Mouse (Mus musculus): ENCODE data around the gene Mpdu1.

Mpdu1 gene

DNA sequence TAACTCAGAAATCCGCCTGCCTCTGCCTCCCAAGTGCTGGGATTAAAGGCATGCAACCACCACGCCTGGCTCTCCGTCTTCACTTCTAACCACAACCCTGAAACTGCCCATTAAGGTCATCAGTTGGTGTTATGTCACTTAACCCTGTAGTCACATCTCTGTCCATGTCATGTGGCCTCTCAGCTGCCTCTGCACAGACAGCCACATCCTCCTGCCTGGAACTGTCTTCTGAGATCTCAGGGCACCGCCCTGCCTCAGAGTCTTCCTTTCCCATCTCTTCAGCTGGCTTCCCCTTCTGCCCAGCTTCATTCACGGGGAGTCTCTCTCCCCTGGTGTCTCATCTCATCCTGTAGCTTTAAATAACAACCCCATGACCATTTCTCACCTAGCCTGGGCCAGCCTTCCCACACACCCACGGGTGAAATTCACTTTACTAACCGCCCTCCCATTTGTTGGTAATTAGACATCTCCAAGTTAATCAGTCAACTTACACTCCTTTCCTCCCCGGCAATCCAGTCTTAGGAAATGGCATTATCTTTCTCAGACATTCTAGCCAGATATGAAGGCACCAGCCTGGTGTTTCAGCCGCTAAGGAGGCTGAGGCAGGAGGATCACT lies 29.9 kb upstream of the Mpdu1 start:
- in situ Hi-C loops (cut with MboI, MseI), result no loop called here

- in situ Hi-C loops (cut with MboI, MseI), result loop anchor here (5.0 kb wide), 1 partner anchor 32 kb away; no protein-coding TSS in a partner anchor
Measured at GRCm38 (mm10) chr11:69689891-69690290, 27.4 kb upstream of the Mpdu1 start.

- in situ Hi-C loops (cut with MboI, MseI), result loop anchor here (5.0 kb wide), 1 partner anchor 35 kb away; no protein-coding TSS in a partner anchor
Measured at GRCm38 (mm10) chr11:69687061-69687460, 24.6 kb upstream of the Mpdu1 start.

- in situ Hi-C loops (cut with MboI, MseI), result loop anchor here (5.0 kb wide), 1 partner anchor 36 kb away; no protein-coding TSS in a partner anchor
Measured at GRCm38 (mm10) chr11:69686377-69686776, 23.9 kb upstream of the Mpdu1 start.

- in situ Hi-C loops (cut with MboI, MseI), result loop anchor here (5.0 kb wide), 1 partner anchor 37 kb away; no protein-coding TSS in a partner anchor
Measured at GRCm38 (mm10) chr11:69685526-69686148, 23.2 kb upstream of the Mpdu1 start, which contains the start of gene Tnfsf13. TSS of gene Tnfsf13 (minus strand) at chr11:69685784.

GRCm38 (mm10) chr11:69684936-69685335 lies 22.5 kb upstream of the Mpdu1 start:
- in situ Hi-C loops (cut with MboI, MseI), result loop anchor here (5.0 kb wide), 1 partner anchor 37 kb away; no protein-coding TSS in a partner anchor

- in situ Hi-C loops (cut with MboI, MseI), result no loop called here
Measured at GRCm38 (mm10) chr11:69684128-69684745, 21.8 kb upstream of the Mpdu1 start.

DNA sequence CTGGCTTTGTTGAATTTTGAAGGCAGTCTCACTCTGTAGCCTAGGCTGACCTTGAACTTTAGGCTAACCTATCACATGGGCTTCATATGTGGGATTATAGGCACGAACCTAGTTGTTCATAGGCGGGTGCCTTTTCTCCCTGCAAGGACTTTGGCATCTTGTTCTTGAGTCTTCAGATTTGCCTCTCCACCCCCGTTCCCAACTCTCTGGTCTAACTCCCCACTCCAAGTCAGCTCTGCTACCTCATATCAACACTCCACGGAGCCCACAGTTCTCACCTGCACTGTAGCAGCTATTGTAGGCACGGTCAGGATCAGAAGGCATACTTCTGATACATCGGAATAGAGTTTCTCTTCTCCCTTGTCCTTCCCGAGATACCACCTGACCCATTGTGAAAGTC lies 21.1 kb upstream of the Mpdu1 start:
- in situ Hi-C loops (cut with MboI, MseI), result no loop called here

- in situ Hi-C loops (cut with MboI, MseI), result no loop called here
Measured at GRCm38 (mm10) chr11:69682840-69683533, 20.5 kb upstream of the Mpdu1 start.

DNA sequence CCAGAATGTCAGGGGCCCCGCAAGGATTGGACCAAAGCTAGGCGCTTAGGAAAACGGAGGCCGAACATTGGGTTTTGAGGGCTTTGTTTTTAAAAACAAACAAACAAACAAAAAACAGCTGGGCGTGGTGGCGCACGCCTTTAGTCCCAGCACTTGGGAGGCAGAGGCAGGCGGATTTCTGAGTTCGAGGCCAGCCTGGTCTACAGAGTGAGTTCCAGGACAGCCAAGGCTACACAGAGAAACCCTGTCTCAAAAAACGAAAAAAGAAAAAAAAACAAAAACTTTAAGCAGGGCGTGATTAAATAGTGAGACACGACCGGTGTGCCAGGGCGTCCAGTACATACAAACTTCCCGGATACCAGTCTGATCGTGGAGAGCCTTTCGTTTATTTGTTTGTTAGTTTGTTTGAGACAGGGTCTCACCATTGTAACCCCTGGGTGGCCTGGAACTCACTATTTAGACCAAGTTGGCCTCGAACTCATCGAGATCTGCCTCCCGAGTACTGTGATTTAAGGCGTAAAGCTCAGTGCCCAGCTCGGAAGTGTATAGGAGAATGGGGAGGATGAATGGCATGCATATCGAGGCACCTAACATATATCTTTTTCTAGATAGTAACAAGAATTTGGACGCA lies 19.9 kb upstream of the Mpdu1 start:
- in situ Hi-C loops (cut with MboI, MseI), result no loop called here

DNA sequence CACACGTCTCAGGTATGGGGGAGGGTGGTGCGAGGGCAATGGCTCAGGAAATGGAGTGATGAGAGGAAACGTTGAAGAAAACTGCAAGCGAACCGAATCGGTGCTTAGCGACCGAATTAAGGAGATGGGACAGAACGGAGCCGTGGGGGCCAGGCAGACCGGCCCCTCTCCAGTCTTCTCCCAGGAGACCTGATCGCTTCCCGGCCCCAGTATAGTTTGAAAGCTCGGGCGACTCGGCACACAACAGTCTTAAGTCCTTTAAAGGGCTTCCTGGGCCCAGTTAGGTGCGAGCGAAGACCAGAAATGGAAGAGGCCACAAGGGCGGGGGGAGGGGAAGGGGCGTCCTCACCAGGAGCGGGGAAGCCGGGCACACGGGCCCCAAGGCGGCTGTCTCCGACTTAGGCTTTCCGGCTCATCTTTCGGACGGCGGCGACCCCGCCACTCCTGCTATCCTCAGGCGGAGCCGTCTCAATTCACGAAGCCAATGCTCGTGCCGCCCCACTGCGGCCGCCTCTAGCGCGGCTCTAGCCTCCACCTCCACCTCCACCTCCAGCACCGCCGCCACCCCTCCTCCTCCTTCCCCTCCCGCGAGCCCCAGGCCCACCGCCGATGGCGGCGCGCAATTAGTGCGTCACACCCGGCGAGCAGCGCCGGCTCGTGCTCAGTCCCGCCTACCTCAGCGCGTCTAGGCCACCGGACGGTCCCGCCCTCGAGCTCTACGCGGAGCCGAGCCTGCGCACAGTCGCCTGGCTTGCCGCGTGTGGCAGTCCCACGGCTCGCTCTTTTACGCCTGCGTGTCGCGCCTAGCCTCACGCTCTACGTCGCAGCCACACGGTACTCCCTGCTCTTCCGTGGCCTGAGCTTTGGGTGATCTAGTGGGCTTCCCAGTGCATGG lies 19.1 kb upstream of the Mpdu1 start, which contains the start of gene Senp3:
Gene Senp3, minus strand, starts transcription at position 771 of the 895 bp plus-strand sequence.
- in situ Hi-C loops (cut with MboI, MseI), result no loop called here

- in situ Hi-C loops (cut with MboI, MseI), result no loop called here
Measured at GRCm38 (mm10) chr11:69680136-69680855, 17.9 kb upstream of the Mpdu1 start.

DNA sequence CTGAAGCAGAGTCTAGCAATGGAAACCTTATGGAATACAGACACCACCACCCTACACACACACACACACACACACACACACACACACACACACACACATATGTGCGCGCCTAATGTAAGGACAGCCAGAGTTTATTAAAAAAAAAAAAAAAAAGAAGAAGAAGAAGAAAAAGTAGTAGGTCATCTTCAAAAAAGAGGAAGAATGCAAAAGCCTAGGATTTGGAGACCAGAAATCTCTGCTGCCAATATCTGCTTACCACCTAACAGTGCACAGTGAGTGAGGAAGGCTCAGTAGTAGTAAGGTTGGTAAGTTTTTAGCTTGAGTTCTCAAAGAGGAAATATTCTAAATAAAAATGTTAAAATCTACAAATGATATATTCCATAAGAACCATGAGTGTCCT lies 16.7 kb upstream of the Mpdu1 start:
- in situ Hi-C loops (cut with MboI, MseI), result no loop called here

DNA sequence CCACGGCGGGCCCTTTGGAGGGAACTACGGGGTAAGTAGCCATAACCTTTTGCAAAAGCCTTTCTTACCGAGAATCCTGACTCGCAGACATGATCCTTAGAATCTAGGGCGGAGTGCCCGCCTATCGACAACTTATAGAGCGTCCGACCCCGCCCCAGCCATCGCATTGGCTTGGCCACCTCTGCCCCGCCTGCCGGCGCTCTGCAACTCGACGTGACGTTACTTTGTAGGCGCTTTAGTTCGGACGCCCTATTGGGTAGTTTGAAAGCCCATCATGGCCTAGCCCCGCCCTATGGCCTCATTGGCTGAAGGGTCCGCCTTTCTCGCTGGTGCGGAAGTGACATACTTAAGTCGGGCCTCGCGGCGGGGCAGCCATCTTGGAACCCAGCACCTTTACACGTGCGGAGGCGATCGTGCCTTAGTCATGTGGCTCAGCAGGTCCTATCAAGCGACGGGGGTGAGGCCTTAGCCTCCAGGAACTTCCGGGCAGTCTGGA lies 9.8 kb upstream of the Mpdu1 start, which contains the start of gene Eif4a1:
Gene Eif4a1, minus strand, starts transcription at position 213 of the 496 bp plus-strand sequence.
- in situ Hi-C loops (cut with MboI, MseI), result no loop called here

DNA sequence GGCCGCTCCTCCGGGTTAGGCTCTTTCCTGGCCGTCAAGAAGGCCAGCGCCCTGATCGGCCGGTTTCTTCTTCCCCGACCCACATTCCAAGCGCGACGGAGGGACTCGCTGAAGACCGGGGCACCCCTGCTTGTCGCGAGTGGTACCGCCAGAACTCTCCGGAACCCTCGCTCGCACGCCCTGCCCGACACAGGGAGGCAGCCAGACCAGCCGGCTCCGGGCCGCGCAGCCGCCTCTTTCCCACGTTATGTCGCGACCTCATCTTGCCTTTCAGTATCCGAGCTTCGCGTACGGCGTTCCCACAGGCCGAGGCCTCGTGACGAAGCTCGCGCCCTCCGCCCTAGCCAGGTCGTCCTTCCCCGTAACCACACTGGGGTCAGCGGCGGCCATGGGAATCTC lies 9.3 kb upstream of the Mpdu1 start:
- in situ Hi-C loops (cut with MboI, MseI), result no loop called here

GRCm38 (mm10) chr11:69670786-69671725 lies 8.6 kb upstream of the Mpdu1 start:
- in situ Hi-C loops (cut with MboI, MseI), result no loop called here

DNA sequence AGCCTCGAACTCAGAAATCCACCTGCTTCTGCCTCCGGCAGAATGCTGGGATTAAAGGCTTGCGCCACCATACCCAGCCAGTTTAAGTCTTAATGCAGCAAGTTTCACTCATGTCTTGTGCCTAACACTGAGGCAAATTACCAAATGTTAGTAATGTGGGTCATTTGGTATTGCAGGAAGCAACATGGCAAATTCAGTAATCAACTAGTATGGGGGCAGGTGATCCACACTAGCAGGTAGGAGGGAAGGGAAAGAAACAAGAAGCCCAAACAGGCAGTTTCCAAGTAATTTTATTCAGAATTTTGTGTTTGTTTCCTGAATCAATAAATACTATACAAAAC lies 4.2 kb upstream of the Mpdu1 start:
- in situ Hi-C loops (cut with MboI, MseI), result loop anchor here (10.0 kb wide), 2 partner anchors 82 to 572 kb away; partner anchors contain the start of genes Per1, Trp53 and Wrap53

GRCm38 (mm10) chr11:69665961-69666664 lies 3.7 kb upstream of the Mpdu1 start, which contains the start of gene Cd68:
TSS of gene Cd68 (minus strand) at chr11:69666153.
- in situ Hi-C loops (cut with MboI, MseI), result loop anchor here (10.0 kb wide), 2 partner anchors 81 to 571 kb away; partner anchors contain the start of genes Per1, Trp53 and Wrap53
